In genomic region chr2:163054891-163055494, GRCm38 (mm10) we compare ENCODE assay signal across 8 mouse cellular contexts. TPM values are rescaled to one million over a fixed set of nuclear protein-coding genes. Genes with fewer than 3 reads are reported as not detected.
A peak's percentile ranks its signal among the peaks of the same experiment; 100 is the strongest.
DNase-seq lines count a peak whose midpoint lies in the region; ATAC-seq lines count a peak whose summit lies in the region.

No protein-coding gene starts in this region.

- peak; percentile 33 for DNase-seq in adrenal gland, postnatal 14 days
- no peak for DNase-seq in adrenal gland, postnatal 36 days
- peak; percentile 67 for DNase-seq in A20 (ENCODE audit: low read depth, low spot score)
- DNase-seq in embryo, embryonic 11 days = peak; percentile 57
- peak; percentile 55 for DNase-seq in hindbrain, embryonic 10.5 days (ENCODE audit: low spot score)
- peak; percentile 22 for DNase-seq in testis, postnatal 14 days (ENCODE audit: low spot score)
- no peak for DNase-seq in right cerebral cortex, postnatal 10 days (ENCODE audit: low spot score in 2 of 2)

- WGBS in hindbrain, embryonic 10.5 days = under 1% methylated on average over 38 of the region's 38 CpGs

- H3K4me1 ChIP-seq in hindbrain, embryonic 10.5 days (replicated peaks) = peaks cover 43% of the 10 kb centered on the region

- H3K27ac ChIP-seq in hindbrain, embryonic 10.5 days = peak overlapping the region; percentile 91

- 0 out of 2 replicates have a peak, but pooled peaks cover 5% of the 10 kb centered on the region for H3K27me3 ChIP-seq in hindbrain, embryonic 10.5 days (ENCODE audit: insufficient read depth, poor library complexity, severe bottlenecking)

- H3K4me3 ChIP-seq in hindbrain, embryonic 10.5 days = peak overlapping the region; percentile 84

- peaks cover 8% of the 10 kb centered on the region for H3K36me3 ChIP-seq in hindbrain, embryonic 10.5 days

- H3K9me3 ChIP-seq in hindbrain, embryonic 10.5 days = no peaks in the 10 kb centered on the region

- ATAC-seq in megakaryocyte-erythroid progenitor cell, adult 5-6 weeks (replicated peaks; ENCODE audit: low FRiP score, low TSS enrichment, poor library complexity, severe bottlenecking) = 0 out of 2 replicates have a peak, but pooled peaks have one; percentile 18

RNA-seq across cellular contexts. Expression of gene Mybl2, which starts 0.5 kb away (rescaled TPM):
- 6.2 and 6.8 TPM in 2 replicates for total RNA-seq in adrenal gland, postnatal 14 days (2021)
- total RNA-seq in adrenal gland, postnatal 36 days (2021) = 1 to 10 TPM; 1.9 to 2.0 TPM
- polyA plus RNA-seq in hindbrain, embryonic 10.5 days (2016; fragmentation: Nextera tagmentation; extraction: Ambion mirVana) = 44.5 and 51.0 TPM in 2 replicates
- total RNA-seq in megakaryocyte-erythroid progenitor cell, adult 5-6 weeks (2014; fragmentation: Nextera tagmentation) = 52.7 and 60.8 TPM in 2 replicates
- total RNA-seq in megakaryocyte-erythroid progenitor cell, adult 5-6 weeks (2017) = 22.3 and 33.9 TPM in 2 replicates

RNA-seq across cellular contexts. Expression of gene Gtsf1l, which starts 32.7 kb away (rescaled TPM):
- total RNA-seq in adrenal gland, postnatal 14 days (2021) = not detected in 2 replicates
- not detected for total RNA-seq in adrenal gland, postnatal 36 days (2021)
- not detected in 2 replicates for polyA plus RNA-seq in hindbrain, embryonic 10.5 days (2016; fragmentation: Nextera tagmentation; extraction: Ambion mirVana)
- total RNA-seq in megakaryocyte-erythroid progenitor cell, adult 5-6 weeks (2014; fragmentation: Nextera tagmentation) = not detected in 2 replicates
- total RNA-seq in megakaryocyte-erythroid progenitor cell, adult 5-6 weeks (2017) = not detected in 2 replicates

RNA-seq across cellular contexts. Expression of gene Ift52, which starts 37.8 kb away (rescaled TPM):
- total RNA-seq in adrenal gland, postnatal 14 days (2021) = 38.7 and 42.9 TPM in 2 replicates
- total RNA-seq in adrenal gland, postnatal 36 days (2021) = 10 to 100 TPM; 43.8 to 62.7 TPM
- 52.3 and 55.1 TPM in 2 replicates for polyA plus RNA-seq in hindbrain, embryonic 10.5 days (2016; fragmentation: Nextera tagmentation; extraction: Ambion mirVana)
- 30.3 and 37.7 TPM in 2 replicates for total RNA-seq in megakaryocyte-erythroid progenitor cell, adult 5-6 weeks (2014; fragmentation: Nextera tagmentation)
- total RNA-seq in megakaryocyte-erythroid progenitor cell, adult 5-6 weeks (2017) = 19.4 and 32.9 TPM in 2 replicates

Comparison
In these comparisons a context has a peak if more than half of its experiments do, and no peak if none do; other contexts are left out.
1. DNase-seq: peak in adrenal gland, postnatal 14 days (single experiment), A20 (single experiment), embryo, embryonic 11 days (single experiment), hindbrain, embryonic 10.5 days (single experiment) and testis, postnatal 14 days (single experiment); none in adrenal gland, postnatal 36 days (0 of 2) and right cerebral cortex, postnatal 10 days (0 of 2).